Mouse (Mus musculus): ENCODE measurements around the gene Myl6.

The Myl6 gene

GRCm38 (mm10) chr10:128489785-128490184, 4.2 kb downstream of the Myl6 start:
- DNase-seq (ENCODE audit: low read depth): no peak

DNA sequence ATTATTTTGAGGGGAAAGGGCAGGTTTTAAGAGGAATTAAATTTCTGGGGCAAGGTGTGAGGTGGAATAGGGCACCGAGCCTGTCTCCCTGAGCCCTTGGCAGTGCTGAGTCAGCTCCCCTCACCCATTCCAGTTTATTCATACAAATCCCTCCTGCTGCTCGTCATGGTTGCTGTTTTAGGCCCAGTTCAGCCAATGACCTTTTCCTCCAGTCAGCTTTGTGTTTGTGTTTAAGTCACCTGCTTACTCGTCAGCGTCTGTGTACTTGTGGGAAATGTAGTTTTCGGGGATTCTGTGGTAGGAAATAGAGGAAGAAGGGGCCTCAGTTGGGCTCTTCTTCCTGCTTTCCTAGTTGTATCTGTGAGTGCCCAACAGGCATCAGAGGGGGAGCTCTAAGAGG, 4.6 kb downstream of the Myl6 start:
- DNase-seq (ENCODE audit: low read depth): no peak

GRCm38 (mm10) chr10:128488776-128489175, 5.2 kb downstream of the Myl6 start:
- DNase-seq (ENCODE audit: low read depth): no peak

GRCm38 (mm10) chr10:128487861-128488712, 5.9 kb downstream of the Myl6 start:
- no peak for DNase-seq (ENCODE audit: low read depth)

DNA sequence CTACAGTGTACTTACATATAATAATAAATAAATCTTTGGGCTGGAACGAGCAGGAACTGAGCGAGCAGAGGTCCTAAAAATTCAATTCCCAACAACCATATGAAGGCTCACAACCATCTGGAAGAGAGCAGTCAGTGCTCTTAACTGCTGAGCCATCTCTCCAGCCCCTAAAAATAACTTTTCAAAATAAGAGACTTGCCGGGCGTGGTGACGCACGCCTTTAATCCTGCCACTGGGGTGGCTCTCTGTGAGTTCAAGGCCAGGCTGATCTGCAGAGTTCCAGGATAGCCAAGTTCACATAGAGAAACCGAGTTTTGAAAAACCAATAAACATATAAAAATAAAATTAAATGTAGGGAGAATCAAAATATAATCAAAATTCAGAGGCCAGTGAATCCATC, 7.6 kb downstream of the Myl6 start:
- no peak for DNase-seq (ENCODE audit: low read depth)

GRCm38 (mm10) chr10:128474366-128474765, 19.6 kb downstream of the Myl6 start:
- no peak for DNase-seq (ENCODE audit: low read depth)

GRCm38 (mm10) chr10:128460270-128460630, 33.7 kb downstream of the Myl6 start:
- no peak for DNase-seq (ENCODE audit: low read depth)

- peak; percentile 48 for DNase-seq (ENCODE audit: low read depth)
Measured at GRCm38 (mm10) chr10:128459409-128460269, 34.3 kb downstream of the Myl6 start.

DNA sequence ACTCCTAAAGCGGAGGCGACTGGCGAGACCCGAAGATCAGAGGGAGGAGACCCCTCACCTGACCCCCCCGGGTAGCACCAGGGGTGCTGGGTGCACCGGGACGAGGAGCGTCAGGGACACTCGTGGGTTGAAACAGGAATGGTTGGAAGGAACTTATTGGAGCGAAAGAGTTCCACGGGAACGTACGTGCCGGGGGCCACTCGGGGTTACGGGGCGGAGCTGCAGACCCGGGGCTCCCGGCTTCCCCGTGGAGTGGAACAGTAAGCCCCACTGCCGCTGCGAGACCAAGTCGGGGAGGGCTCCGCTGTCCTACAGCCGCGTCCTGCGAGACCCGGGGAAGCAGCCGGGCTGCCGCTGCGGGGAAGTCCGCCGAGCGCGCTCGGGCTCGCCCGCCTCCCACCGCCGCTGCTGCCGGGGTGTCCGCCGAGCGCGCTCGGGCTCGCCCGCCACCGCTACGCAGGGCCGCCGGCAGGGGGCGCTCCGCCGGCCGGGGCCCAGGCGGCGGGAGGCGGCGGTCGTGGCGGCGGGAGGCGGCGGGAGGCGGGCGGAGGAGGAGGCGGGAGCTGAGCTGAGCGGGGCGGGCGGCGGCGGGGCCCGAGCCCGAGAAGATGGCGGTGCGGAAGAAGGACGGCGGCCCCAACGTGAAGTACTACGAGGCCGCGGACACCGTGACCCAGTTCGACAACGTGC, 35.1 kb downstream of the Myl6 start, which contains the start of gene Smarcc2:
Smarcc2 (plus strand) TSS at position 530 of the 690 bp plus-strand sequence.
- peak; percentile 48 for DNase-seq (ENCODE audit: low read depth)

GRCm38 (mm10) chr10:128458348-128458718, 35.6 kb downstream of the Myl6 start:
- DNase-seq (ENCODE audit: low read depth): peak; percentile 79

DNA sequence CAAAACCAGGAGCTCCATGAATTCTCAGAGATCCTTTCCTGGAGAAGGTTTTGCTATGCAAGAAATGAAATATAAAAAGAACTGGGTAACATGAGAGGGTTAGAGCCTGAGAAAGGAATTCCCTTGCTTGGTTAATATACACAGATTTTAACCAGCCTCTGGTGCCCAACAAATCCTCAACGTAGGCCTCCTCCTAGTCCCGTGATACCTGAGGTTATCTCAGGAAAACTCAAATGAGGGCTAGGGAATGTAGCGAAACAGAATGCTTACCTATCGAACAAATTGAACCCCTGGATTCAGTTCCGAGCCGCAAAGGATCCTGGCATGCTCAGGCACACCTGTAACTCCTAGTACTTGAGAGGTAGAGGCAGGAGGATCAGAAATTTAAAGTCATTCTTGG, 36.3 kb downstream of the Myl6 start:
- DNase-seq (ENCODE audit: low read depth): no peak

GRCm38 (mm10) chr10:128455280-128455679, 38.7 kb downstream of the Myl6 start:
- DNase-seq (ENCODE audit: low read depth): peak; percentile 66

DNA sequence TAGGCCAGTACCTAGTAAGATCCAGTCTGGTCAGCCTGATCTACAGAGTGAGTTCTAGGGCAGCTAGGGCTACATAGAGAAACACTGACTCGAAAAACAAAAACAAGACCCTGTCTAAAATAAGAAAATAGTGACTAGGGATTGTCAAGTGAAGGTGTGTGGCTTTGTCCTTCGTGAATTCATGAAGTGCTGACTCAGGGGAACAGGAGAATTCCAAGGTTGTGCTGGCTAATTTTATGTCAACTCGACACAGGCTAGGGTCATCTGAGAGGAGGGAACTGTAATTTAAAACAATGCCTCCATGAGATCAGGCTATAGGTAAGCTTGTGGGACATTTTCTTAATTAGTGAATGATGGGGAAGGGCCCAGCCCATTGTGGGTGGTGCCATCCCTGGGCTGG, 39.5 kb downstream of the Myl6 start:
- DNase-seq (ENCODE audit: low read depth): no peak

- no peak for DNase-seq (ENCODE audit: low read depth)
Measured at GRCm38 (mm10) chr10:128451014-128451413, 42.9 kb downstream of the Myl6 start.

GRCm38 (mm10) chr10:128445407-128445806, 48.5 kb downstream of the Myl6 start:
- no peak for DNase-seq (ENCODE audit: low read depth)

DNA sequence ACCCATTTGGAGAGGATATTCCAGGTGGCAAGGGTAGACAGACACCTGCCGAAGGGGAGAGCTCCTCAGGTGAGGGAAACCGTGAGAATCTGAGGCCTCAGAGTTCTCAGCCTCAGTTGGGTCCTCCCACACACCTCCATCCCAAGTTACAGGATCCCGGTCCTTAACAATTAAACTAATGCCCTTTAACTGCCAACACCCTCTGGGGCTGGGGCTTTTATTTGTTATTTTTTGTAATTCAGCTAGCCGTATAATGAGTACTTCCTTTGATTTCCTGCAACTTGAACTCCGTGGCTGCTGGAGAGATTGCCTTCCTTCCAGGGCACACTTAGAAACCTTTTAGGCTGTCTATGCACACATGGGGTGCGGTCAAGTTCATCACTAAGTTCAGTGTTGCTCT, 49.6 kb downstream of the Myl6 start:
- no peak for DNase-seq (ENCODE audit: low read depth)

DNA sequence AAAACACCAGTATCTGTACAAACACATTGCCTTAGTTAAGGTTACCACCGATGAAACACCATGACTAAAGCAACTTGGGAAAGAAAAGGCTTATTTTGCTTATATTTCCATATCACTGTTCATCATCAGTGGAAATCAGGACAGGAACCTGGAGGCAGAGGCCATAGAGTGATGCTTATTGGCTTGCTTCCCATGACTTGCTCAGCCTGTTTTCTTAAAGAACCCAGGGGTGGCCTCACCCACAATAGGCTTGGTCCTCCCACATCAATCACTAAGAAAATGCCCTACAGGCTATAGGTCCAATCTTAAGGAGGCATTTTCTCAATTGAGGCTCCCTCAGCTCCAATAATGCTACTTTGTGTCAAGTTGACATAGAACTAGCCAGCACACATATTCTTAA, 51.2 kb downstream of the Myl6 start:
- DNase-seq (ENCODE audit: low read depth): no peak

DNA sequence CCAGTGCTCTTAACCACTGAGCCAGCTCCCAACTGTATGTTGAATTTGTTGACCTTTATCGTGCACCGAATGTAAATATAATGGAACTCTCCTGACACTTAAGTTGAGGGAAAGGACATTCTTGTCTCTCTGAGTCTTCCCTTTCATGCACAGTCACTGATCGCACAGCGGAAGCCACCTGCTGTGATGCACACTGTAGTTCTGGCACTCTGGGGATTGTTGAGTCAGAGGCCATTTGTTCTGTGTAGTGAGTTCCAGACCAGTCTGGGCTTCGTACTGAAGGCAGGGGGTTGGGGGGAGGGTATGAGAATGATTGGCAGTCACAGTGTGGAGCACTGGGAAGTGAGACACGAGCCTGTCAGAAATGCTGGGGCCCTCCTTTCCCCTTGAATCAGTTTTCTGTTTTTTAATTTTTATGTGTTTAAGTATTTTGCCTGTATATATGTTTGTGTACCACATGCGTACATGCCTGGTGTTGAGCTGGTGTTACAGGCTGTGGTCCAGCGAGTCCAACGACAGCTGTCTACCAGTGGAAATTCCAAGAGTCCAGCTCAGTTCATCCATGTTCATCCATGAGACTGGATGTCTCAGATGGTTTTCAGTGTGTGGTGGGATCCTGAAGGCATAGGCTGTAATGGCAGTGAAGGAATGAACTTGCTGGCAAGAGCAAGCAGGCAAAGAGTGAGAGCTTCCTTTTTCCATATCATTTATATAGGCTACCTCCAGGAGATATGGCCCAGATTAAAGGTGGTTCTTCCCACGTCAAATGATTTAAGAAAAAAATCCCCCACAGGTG, 52.4 kb downstream of the Myl6 start:
- DNase-seq (ENCODE audit: low read depth): no peak
